Mouse (Mus musculus): ENCODE measurements around the gene Sult3a2. TPM values are rescaled to one million over a fixed set of nuclear protein-coding genes. Genes with fewer than 3 reads are reported as not detected.
"Not testable (repeated sequence)": the region's sequence is repeated elsewhere in the genome, so short reads cannot be mapped to it uniquely, and the experiment has no call there.

Sult3a2 gene
- not detected in 2 replicates for polyA plus RNA-seq (2016; fragmentation: Nextera tagmentation; extraction: Ambion mirVana)

GRCm38 (mm10) chr10:33786604-33787003 lies at the start of gene Sult3a2:
Gene Sult3a2, minus strand, starts transcription at chr10:33786704.
- WGBS = 85% methylated on average over 3 of the region's 3 CpGs

GRCm38 (mm10) chr10:33820892-33821291 lies 34.4 kb upstream of the Sult3a2 start:
- DNase-seq (ENCODE audit: low spot score) = no peak
- no peaks in the 10 kb centered on the region for H3K27me3 ChIP-seq (ENCODE audit: insufficient read depth, poor library complexity, severe bottlenecking)
- no peaks in the 10 kb centered on the region for H3K4me1 ChIP-seq
- WGBS = 89% methylated on average over 3 of the region's 3 CpGs
- H3K27ac ChIP-seq = no peak overlapping the region
- no peak overlapping the region for H3K4me3 ChIP-seq
- no peaks in the 10 kb centered on the region for H3K36me3 ChIP-seq
- H3K9me3 ChIP-seq = no peaks in the 10 kb centered on the region

More at GRCm38 (mm10) chr10:33786604-33787003, at the start of gene Sult3a2:
- Histone ChIP-seq H3K9me3 (no peaks in the 10 kb centered on the region), H3K36me3 (no peaks in the 10 kb centered on the region), H3K4me1 (no peaks in the 10 kb centered on the region), H3K27me3 (ENCODE audit: insufficient read depth, poor library complexity, severe bottlenecking) (no peaks in the 10 kb centered on the region), H3K4me3 (no peak within 1 kb of the TSS), H3K27ac (no peak within 1 kb of the TSS)
- no peak for DNase-seq (ENCODE audit: low spot score)

- Histone ChIP-seq H3K27me3 (ENCODE audit: insufficient read depth, poor library complexity, severe bottlenecking) (no peaks in the 10 kb centered on the region), H3K36me3 (no peaks in the 10 kb centered on the region), H3K9me3 (no peaks in the 10 kb centered on the region), H3K27ac (no peak overlapping the region), H3K4me3 (no peak overlapping the region), H3K4me1 (no peaks in the 10 kb centered on the region)
- 58% methylated on average over 1 of the region's 1 CpGs for WGBS
- no peak for DNase-seq (ENCODE audit: low spot score)
These were observed 30.4 kb upstream of the Sult3a2 start for GRCm38 (mm10) chr10:33816923-33817322.

GRCm38 (mm10) chr10:33814266-33814665 lies 27.8 kb upstream of the Sult3a2 start:
- Histone ChIP-seq H3K36me3 (no peaks in the 10 kb centered on the region), H3K4me3 (no peak overlapping the region), H3K4me1 (no peaks in the 10 kb centered on the region), H3K27ac (no peak overlapping the region), H3K9me3 (no peaks in the 10 kb centered on the region), H3K27me3 (ENCODE audit: insufficient read depth, poor library complexity, severe bottlenecking) (no peaks in the 10 kb centered on the region)
- no peak for DNase-seq (ENCODE audit: low spot score)

GRCm38 (mm10) chr10:33811807-33812206 lies 25.3 kb upstream of the Sult3a2 start:
- Histone ChIP-seq H3K27me3 (ENCODE audit: insufficient read depth, poor library complexity, severe bottlenecking) (no peaks in the 10 kb centered on the region), H3K27ac (no peak overlapping the region), H3K9me3 (no peaks in the 10 kb centered on the region), H3K4me3 (no peak overlapping the region), H3K36me3 (no peaks in the 10 kb centered on the region), H3K4me1 (no peaks in the 10 kb centered on the region)
- 40% methylated on average over 1 of the region's 1 CpGs for WGBS
- DNase-seq (ENCODE audit: low spot score) = no peak

- WGBS = 70% methylated on average over 6 of the region's 6 CpGs
- H3K9me3 ChIP-seq; DNase-seq (ENCODE audit: low spot score); H3K27ac ChIP-seq; H3K27me3 ChIP-seq (ENCODE audit: insufficient read depth, poor library complexity, severe bottlenecking); H3K4me1 ChIP-seq; H3K4me3 ChIP-seq; H3K36me3 ChIP-seq: not testable (repeated sequence)
These were observed 10.9 kb upstream of the Sult3a2 start for GRCm38 (mm10) chr10:33797221-33797949.

GRCm38 (mm10) chr10:33796269-33796915 lies 9.9 kb upstream of the Sult3a2 start:
- not testable (repeated sequence) for DNase-seq (ENCODE audit: low spot score); H3K4me3 ChIP-seq; H3K4me1 ChIP-seq; H3K27me3 ChIP-seq (ENCODE audit: insufficient read depth, poor library complexity, severe bottlenecking); H3K27ac ChIP-seq; H3K36me3 ChIP-seq; H3K9me3 ChIP-seq
- WGBS = 77% methylated on average over 4 of the region's 4 CpGs

GRCm38 (mm10) chr10:33792166-33792565 lies 5.7 kb upstream of the Sult3a2 start:
- H3K36me3 ChIP-seq; DNase-seq (ENCODE audit: low spot score); H3K27ac ChIP-seq; H3K9me3 ChIP-seq; H3K4me1 ChIP-seq; H3K4me3 ChIP-seq; H3K27me3 ChIP-seq (ENCODE audit: insufficient read depth, poor library complexity, severe bottlenecking): not testable (repeated sequence)
- 75% methylated on average over 3 of the region's 3 CpGs for WGBS

- no peaks in the 10 kb centered on the region for H3K36me3 ChIP-seq
- H3K9me3 ChIP-seq = no peaks in the 10 kb centered on the region
- H3K4me3 ChIP-seq = no peak overlapping the region
- DNase-seq (ENCODE audit: low spot score) = no peak
- no peaks in the 10 kb centered on the region for H3K4me1 ChIP-seq
- no peak overlapping the region for H3K27ac ChIP-seq
- H3K27me3 ChIP-seq (ENCODE audit: insufficient read depth, poor library complexity, severe bottlenecking) = no peaks in the 10 kb centered on the region
These were observed 1.0 kb upstream of the Sult3a2 start for GRCm38 (mm10) chr10:33787541-33787940.

GRCm38 (mm10) chr10:33735251-33735650 lies 51.3 kb downstream of the Sult3a2 start:
- not testable (repeated sequence) for H3K36me3 ChIP-seq; H3K27me3 ChIP-seq (ENCODE audit: insufficient read depth, poor library complexity, severe bottlenecking); DNase-seq (ENCODE audit: low spot score); H3K4me1 ChIP-seq; H3K9me3 ChIP-seq; H3K4me3 ChIP-seq; H3K27ac ChIP-seq
- 90% methylated on average over 7 of the region's 7 CpGs for WGBS

- Histone ChIP-seq H3K36me3 (no peaks in the 10 kb centered on the region), H3K9me3 (no peaks in the 10 kb centered on the region), H3K4me1 (no peaks in the 10 kb centered on the region), H3K27me3 (ENCODE audit: insufficient read depth, poor library complexity, severe bottlenecking) (no peaks in the 10 kb centered on the region), H3K4me3 (no peak overlapping the region), H3K27ac (no peak overlapping the region)
- DNase-seq (ENCODE audit: low spot score) = no peak
These were observed 53.3 kb downstream of the Sult3a2 start for GRCm38 (mm10) chr10:33733241-33733640.

- Histone ChIP-seq H3K27ac (no peak overlapping the region), H3K4me3 (no peak overlapping the region), H3K9me3 (no peaks in the 10 kb centered on the region), H3K36me3 (no peaks in the 10 kb centered on the region), H3K4me1 (no peaks in the 10 kb centered on the region), H3K27me3 (ENCODE audit: insufficient read depth, poor library complexity, severe bottlenecking) (no peaks in the 10 kb centered on the region)
- WGBS = 81% methylated on average over 4 of the region's 4 CpGs
- DNase-seq (ENCODE audit: low spot score) = no peak
These were observed 53.9 kb downstream of the Sult3a2 start for GRCm38 (mm10) chr10:33732409-33733185.

- Histone ChIP-seq H3K36me3 (no peaks in the 10 kb centered on the region), H3K9me3 (no peaks in the 10 kb centered on the region), H3K4me1 (no peaks in the 10 kb centered on the region), H3K27me3 (ENCODE audit: insufficient read depth, poor library complexity, severe bottlenecking) (no peaks in the 10 kb centered on the region), H3K27ac (no peak overlapping the region), H3K4me3 (no peak overlapping the region)
- DNase-seq (ENCODE audit: low spot score) = no peak
- 28% methylated on average over 6 of the region's 6 CpGs for WGBS
These were observed 62.7 kb downstream of the Sult3a2 start for GRCm38 (mm10) chr10:33723764-33724163.

Measured in heart, embryonic 10.5 days (tissue).